15 mouse cellular contexts compared by ENCODE assay signal in the genomic region with DNA sequence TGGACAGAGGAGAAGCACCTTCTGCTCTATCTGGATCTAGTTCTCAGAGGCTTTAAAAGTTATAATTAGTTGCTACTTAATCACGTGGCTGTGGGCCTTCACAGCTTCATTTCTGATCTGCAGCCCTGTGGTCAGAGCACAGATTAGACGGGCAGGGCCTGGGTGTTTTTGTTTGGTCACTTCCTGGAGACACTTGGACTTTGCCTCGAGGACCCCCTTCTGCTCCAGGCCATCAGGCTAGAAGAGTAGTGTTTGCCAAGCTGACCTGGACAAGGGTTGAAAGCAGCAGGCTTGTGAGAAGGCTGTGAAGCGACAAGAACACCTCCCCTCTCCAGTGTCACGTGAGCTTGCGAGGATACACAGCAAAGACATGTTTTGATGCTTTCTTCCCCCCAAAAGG. TPM values are rescaled to one million over a fixed set of nuclear protein-coding genes. Genes with fewer than 3 reads are reported as not detected.
DNase-seq lines count a peak whose midpoint lies in the region; ATAC-seq and TF ChIP-seq lines count a peak whose summit lies in the region.
"Had no signal": no experiment of that assay in that cellular context is flagged by ENCODE, and none has a peak within 500 bp of the region (broad histone marks: within the 10 kb centered on the region; RNA-seq: fewer than 3 reads in every experiment).

No protein-coding gene starts in this region.

- no peak overlapping the region for H3K4me3 ChIP-seq in heart, embryonic 12.5 days
- no peak overlapping the region for H3K4me3 ChIP-seq in lung, postnatal 0 days (ENCODE audit: low read depth, low read length)
- H3K4me3 ChIP-seq in intestine, embryonic 16.5 days (ENCODE audit: low read length) = no peak overlapping the region
- H3K4me3 ChIP-seq in stomach, postnatal 0 days (ENCODE audit: low read depth, low read length) = no peak overlapping the region
- H3K4me3 ChIP-seq: erythroblast, embryonic 14.5 days; left cerebral cortex, adult 2 months had no signal

- intact Hi-C loops in heart, postnatal 25 days (cut with DNase I) = loop anchor here (2.0 kb wide), 1 partner anchor 56 kb away; no protein-coding TSS in a partner anchor

- peaks cover 61% of the 10 kb centered on the region for H3K4me1 ChIP-seq in heart, embryonic 12.5 days (replicated peaks)
- H3K4me1 ChIP-seq in lung, postnatal 0 days (ENCODE audit: insufficient read depth, low read depth, low read length) = peaks cover 19% of the 10 kb centered on the region; the same call in 1 of the 2 replicates
- peaks cover 22% of the 10 kb centered on the region for H3K4me1 ChIP-seq in intestine, embryonic 16.5 days (ENCODE audit: control insufficient read depth, insufficient read depth, low read length)
- peaks cover 13% of the 10 kb centered on the region for H3K4me1 ChIP-seq in stomach, postnatal 0 days (replicated peaks; ENCODE audit: control insufficient read depth, insufficient read depth)

- no peak for TF ChIP-seq EP300 in lung, postnatal 0 days (IDR thresholded peaks at IDR 0.05)
- TF ChIP-seq EP300 in stomach, postnatal 0 days (optimal IDR thresholded peaks at IDR 0.05) = no peak

- no peaks in the 10 kb centered on the region for H3K27me3 ChIP-seq in heart, embryonic 12.5 days (replicated peaks)
- no peaks in the 10 kb centered on the region for H3K27me3 ChIP-seq in lung, postnatal 0 days (replicated peaks; ENCODE audit: insufficient read depth, low read length)
- H3K27me3 ChIP-seq in intestine, embryonic 16.5 days (replicated peaks; ENCODE audit: control insufficient read depth, insufficient read depth, low read length) = no peaks in the 10 kb centered on the region
- H3K27me3 ChIP-seq in stomach, postnatal 0 days (ENCODE audit: control insufficient read depth, insufficient read depth, low read length) = no peaks in the 10 kb centered on the region
- H3K27me3 ChIP-seq: Patski had no signal

- no peak overlapping the region for H3K9ac ChIP-seq in heart, embryonic 12.5 days
- H3K9ac ChIP-seq in lung, postnatal 0 days (replicated peaks; ENCODE audit: low read depth) = no peak overlapping the region
- H3K9ac ChIP-seq in intestine, embryonic 16.5 days (ENCODE audit: low read depth, low read length) = no peak overlapping the region
- H3K9ac ChIP-seq in stomach, postnatal 0 days (ENCODE audit: low read length) = no peak overlapping the region

- TF ChIP-seq CTCF in lung, postnatal 0 days (IDR thresholded peaks at IDR 0.05) = no peak
- no peak for TF ChIP-seq CTCF in stomach, postnatal 0 days (IDR thresholded peaks at IDR 0.05; ENCODE audit: low read depth)

- H3K4me2 ChIP-seq in heart, embryonic 12.5 days = no peak overlapping the region
- H3K4me2 ChIP-seq in lung, postnatal 0 days (replicated peaks; ENCODE audit: low read depth, low read length) = no peak overlapping the region
- no peak overlapping the region for H3K4me2 ChIP-seq in intestine, embryonic 16.5 days (ENCODE audit: low read depth, low read length)
- no peak overlapping the region for H3K4me2 ChIP-seq in stomach, postnatal 0 days (replicated peaks; ENCODE audit: low read depth)

- ATAC-seq in heart, embryonic 12.5 days (ENCODE audit: insufficient number of reproducible peaks, low FRiP score) = no peak
- ATAC-seq in lung, postnatal 0 days = no peak
- peak; percentile 17; the same call in 1 of the 2 replicates for ATAC-seq in intestine, embryonic 16.5 days
- peak; percentile 57 for ATAC-seq in stomach, postnatal 0 days (ENCODE audit: low FRiP score, low TSS enrichment)
- ATAC-seq: CD4-positive, CD25-positive, alpha-beta regulatory T cell, adult 4 months; Patski had no signal

- H3K36me3 ChIP-seq in heart, embryonic 12.5 days = peaks cover 12% of the 10 kb centered on the region
- no peaks in the 10 kb centered on the region for H3K36me3 ChIP-seq in lung, postnatal 0 days (ENCODE audit: insufficient read depth, low read length)
- peaks cover under 1% of the 10 kb centered on the region for H3K36me3 ChIP-seq in intestine, embryonic 16.5 days (ENCODE audit: control insufficient read depth, insufficient read depth, low read length)
- no peaks in the 10 kb centered on the region for H3K36me3 ChIP-seq in stomach, postnatal 0 days (ENCODE audit: control insufficient read depth, insufficient read depth, low read length)

- 0 out of 2 replicates have a peak overlapping the region, but pooled peaks have one; percentile 0 for H3K27ac ChIP-seq in heart, embryonic 12.5 days (ENCODE audit: poor library complexity, severe bottlenecking)
- no peak overlapping the region for H3K27ac ChIP-seq in lung, postnatal 0 days (ENCODE audit: low read length)
- peak overlapping the region; percentile 14; the same call in 1 of the 2 replicates for H3K27ac ChIP-seq in intestine, embryonic 16.5 days (ENCODE audit: low read length)
- H3K27ac ChIP-seq in stomach, postnatal 0 days (replicated peaks) = no peak overlapping the region
- H3K27ac ChIP-seq: left cerebral cortex, adult 2 months had no signal

- no peaks in the 10 kb centered on the region for H3K9me3 ChIP-seq in heart, embryonic 12.5 days (replicated peaks)
- H3K9me3 ChIP-seq in lung, postnatal 0 days (ENCODE audit: low read length) = no peaks in the 10 kb centered on the region
- no peaks in the 10 kb centered on the region for H3K9me3 ChIP-seq in intestine, embryonic 16.5 days (ENCODE audit: control insufficient read depth, low read length)
- H3K9me3 ChIP-seq in stomach, postnatal 0 days (ENCODE audit: control insufficient read depth, low read length) = no peaks in the 10 kb centered on the region

- 46% methylated on average over 6 of the region's 6 CpGs for WGBS in heart, embryonic 12.5 days
- 45% methylated on average over 6 of the region's 6 CpGs for WGBS in lung, postnatal 0 days
- 52% methylated on average over 6 of the region's 6 CpGs for WGBS in intestine, embryonic 16.5 days
- 57% methylated on average over 6 of the region's 6 CpGs for WGBS in stomach, postnatal 0 days

- DNase-seq in heart, postnatal 25 days (ENCODE audit: low spot score) = no peak
- DNase-seq in lung, postnatal 0 days (ENCODE audit: low spot score) = peak; percentile 20
- DNase-seq in lung, postnatal 14 days = no peak
- DNase-seq in stomach, postnatal 0 days (ENCODE audit: low spot score) = peak; percentile 45
- no peak for DNase-seq in embryo, embryonic 11 days
- DNase-seq: gastrocnemius, postnatal 10 days; liver; thymus, postnatal 25 days had no signal

RNA-seq across cellular contexts. Expression of a gene that starts 58.3 kb away (rescaled TPM):
- polyA plus RNA-seq in heart, embryonic 12.5 days (2016; fragmentation: Nextera tagmentation; extraction: Ambion mirVana) = 3.1 and 3.6 TPM in 2 replicates
- total RNA-seq in heart, postnatal 25 days (2021) = 10 to 100 TPM in 1 of 2 experiments, 1 to 10 TPM in 1; 6.1 to 10.5 TPM
- 1.5 and 1.8 TPM in 2 replicates for polyA plus RNA-seq in lung, postnatal 0 days (2015; fragmentation: Nextera tagmentation; extraction: Ambion mirVana)
- 2.2 and 2.4 TPM in 2 replicates for polyA plus RNA-seq in intestine, embryonic 16.5 days (2015; fragmentation: Nextera tagmentation; extraction: Ambion mirVana)
- 0.93 and 1.1 TPM in 2 replicates for polyA plus RNA-seq in stomach, postnatal 0 days (2015; fragmentation: Nextera tagmentation; extraction: Ambion mirVana)
- total RNA-seq: neutrophil, adult 5-6 weeks had no signal
- polyA plus RNA-seq: CD4-positive, CD25-positive, alpha-beta regulatory T cell, adult 4 months; erythroblast, embryonic 14.5 days had no signal

Comparison
In these comparisons a context has a peak if more than half of its experiments do, and no peak if none do; other contexts are left out.
1. DNase-seq: peak in lung, postnatal 0 days (single experiment) and stomach, postnatal 0 days (single experiment); none in heart, postnatal 25 days (single experiment), lung, postnatal 14 days (single experiment) and embryo, embryonic 11 days (single experiment).
2. ATAC-seq: peak in intestine, embryonic 16.5 days (single experiment) and stomach, postnatal 0 days (single experiment); none in heart, embryonic 12.5 days (single experiment) and lung, postnatal 0 days (single experiment).
3. H3K27ac ChIP-seq: peak in heart, embryonic 12.5 days (single experiment) and intestine, embryonic 16.5 days (single experiment); none in lung, postnatal 0 days (single experiment) and stomach, postnatal 0 days (single experiment).